Mouse (Mus musculus) midbrain, embryonic 11.5 days (tissue): ENCODE results near the gene R3hdm2. TPM values are rescaled to one million over a fixed set of nuclear protein-coding genes. Genes with fewer than 3 reads are reported as not detected.

Source experiments
- ATAC-seq: fragments of 200-750 bp; cut with Nextera tagmentation; 2 replicates; pipeline ENCODE4 v1.8.0; 2017; ENCODE audit warnings: moderate TSS enrichment, moderate library complexity; ENCODE audit not compliant: low FRiP score
- DNase-seq: peaks from one replicate; pipeline ENCODE4 v3.0.0; 2015; ENCODE audit warnings: low spot score; ENCODE audit errors: missing footprints
- H3K27ac ChIP-seq: fragments of 300-500 bp; sonication (generic); 2 replicates; pipeline ENCODE4 v1.5.1; 2014; ENCODE audit warnings: low read depth, low read length
- H3K27me3 ChIP-seq: fragments of 300-500 bp; sonication (generic); 2 replicates; pipeline ENCODE4 v1.6.1; 2014; ENCODE audit warnings: mild to moderate bottlenecking, low read length, moderate library complexity, mixed read lengths; ENCODE audit not compliant: control insufficient read depth, insufficient read depth
- H3K36me3 ChIP-seq: fragments of 300-500 bp; sonication (generic); 2 replicates; pipeline ENCODE4 v1.6.1; 2014; ENCODE audit warnings: mild to moderate bottlenecking, low read length, moderate library complexity, mixed read lengths; ENCODE audit not compliant: control insufficient read depth, insufficient read depth
- H3K4me1 ChIP-seq: fragments of 300-500 bp; sonication (generic); 2 replicates; pipeline ENCODE4 v1.6.1; 2014; ENCODE audit warnings: low read length; ENCODE audit not compliant: control insufficient read depth, insufficient read depth
- H3K4me2 ChIP-seq: fragments of 300-500 bp; sonication (generic); 2 replicates; pipeline ENCODE4 v1.6.1; 2014; ENCODE audit warnings: mild to moderate bottlenecking, moderate library complexity
- H3K4me3 ChIP-seq: fragments of 300-500 bp; sonication (generic); 2 replicates; pipeline ENCODE4 v1.5.1; 2014; ENCODE audit warnings: low read depth, low read length
- H3K9ac ChIP-seq: fragments of 300-500 bp; sonication (generic); 2 replicates; pipeline ENCODE4 v1.6.1; 2014; ENCODE audit warnings: low read length
- H3K9me3 ChIP-seq: fragments of 300-500 bp; sonication (generic); 2 replicates; pipeline ENCODE4 v1.6.1; 2016; ENCODE audit warnings: low read length; ENCODE audit not compliant: control insufficient read depth
- WGBS: fragments of 180-500 bp; shearing (Covaris S2); extraction: QIAGEN DNeasy Blood & Tissue Kit; methylation state at CpG from one replicate; pipeline ENCODE4 v1.1.7; 2014; 5-methylcytosine and 5-hydroxymethylcytosine counted together
- polyA plus RNA-seq: library from polyadenylated mRNA; unstranded; fragments of >200 nt; fragmentation: Nextera tagmentation; extraction: Ambion mirVana; gene quantifications from 2 replicates; pipeline ENCODE4 v1.2.1, GENCODE M21; 2014

R3hdm2 gene
- polyA plus RNA-seq, 1 experiment from 2014 or later: 27.7 TPM

GRCm38 (mm10) chr10:127544375-127544774 lies 164.2 kb downstream of the R3hdm2 start:
- no peak overlapping the region for H3K4me3 ChIP-seq
- H3K36me3 ChIP-seq: peaks cover 24% of the 10 kb centered on the region
- no peak for DNase-seq
- WGBS: 95% methylated on average over 20 of the region's 20 CpGs
- no peak overlapping the region for H3K4me2 ChIP-seq
- no peak overlapping the region for H3K9ac ChIP-seq
- H3K27me3 ChIP-seq: no peaks in the 10 kb centered on the region
- no peaks in the 10 kb centered on the region for H3K4me1 ChIP-seq
- no peak for ATAC-seq
- H3K9me3 ChIP-seq: no peaks in the 10 kb centered on the region
- H3K27ac ChIP-seq: no peak overlapping the region

GRCm38 (mm10) chr10:127546505-127546904 lies 166.4 kb downstream of the R3hdm2 start:
- H3K27ac ChIP-seq: no peak overlapping the region
- ATAC-seq (no peak), DNase-seq (no peak)
- H3K4me2 ChIP-seq: no peak overlapping the region
- H3K27me3 ChIP-seq: no peaks in the 10 kb centered on the region
- peaks cover 33% of the 10 kb centered on the region for H3K36me3 ChIP-seq
- no peak overlapping the region for H3K4me3 ChIP-seq
- H3K4me1 ChIP-seq: no peaks in the 10 kb centered on the region
- no peaks in the 10 kb centered on the region for H3K9me3 ChIP-seq
- H3K9ac ChIP-seq: no peak overlapping the region
- 93% methylated on average over 7 of the region's 7 CpGs for WGBS

- 93% methylated on average over 15 of the region's 15 CpGs for WGBS
- no peak for ATAC-seq
Measured at GRCm38 (mm10) chr10:127548236-127548635, 168.1 kb downstream of the R3hdm2 start.

More at GRCm38 (mm10) chr10:127548236-127548635, 168.1 kb downstream of the R3hdm2 start:
- no peak for DNase-seq
- H3K9ac ChIP-seq: no peak overlapping the region
- no peaks in the 10 kb centered on the region for H3K4me1 ChIP-seq
- no peaks in the 10 kb centered on the region for H3K27me3 ChIP-seq
- H3K27ac ChIP-seq: no peak overlapping the region
- H3K4me3 ChIP-seq: no peak overlapping the region
- peaks cover 44% of the 10 kb centered on the region for H3K36me3 ChIP-seq
- H3K9me3 ChIP-seq: no peaks in the 10 kb centered on the region
- no peak overlapping the region for H3K4me2 ChIP-seq

Other genes starting within 250 kb of the R3hdm2 start
- 8.1 and 9.4 TPM in 2 replicates for gene B4galnt1, start 215.1 kb upstream of the R3hdm2 start, polyA plus RNA-seq
- gene Slc26a10, start 199.7 kb upstream of the R3hdm2 start, polyA plus RNA-seq: 0.51 and 0.58 TPM in 2 replicates
- 25.8 and 28.2 TPM in 2 replicates for gene Arhgef25, start 190.2 kb upstream of the R3hdm2 start, polyA plus RNA-seq
- 130 and 138 TPM in 2 replicates for gene Dtx3, start 184.6 kb upstream of the R3hdm2 start, polyA plus RNA-seq
- gene Pip4k2c, start 168.7 kb upstream of the R3hdm2 start, polyA plus RNA-seq: 10.3 and 11.4 TPM in 2 replicates
- gene Kif5a, start 117.0 kb upstream of the R3hdm2 start, polyA plus RNA-seq: 26.3 and 31.1 TPM in 2 replicates
- 196 and 206 TPM in 2 replicates for gene Dctn2, start 114.0 kb upstream of the R3hdm2 start, polyA plus RNA-seq
- 12.3 and 16.3 TPM in 2 replicates for gene Mbd6, start 91.3 kb upstream of the R3hdm2 start, polyA plus RNA-seq
- gene Mars, start 68.5 kb upstream of the R3hdm2 start, polyA plus RNA-seq: 185 and 187 TPM in 2 replicates
- 1.1 and 1.4 TPM in 2 replicates for gene Arhgap9, start 58.4 kb upstream of the R3hdm2 start, polyA plus RNA-seq
- gene Gli1, start 38.4 kb upstream of the R3hdm2 start, polyA plus RNA-seq: 3.1 and 4.1 TPM in 2 replicates
- not detected in 2 replicates for gene Inhbe, start 25.9 kb upstream of the R3hdm2 start, polyA plus RNA-seq
- not detected in 2 replicates for gene Inhbc, start 9.9 kb upstream of the R3hdm2 start, polyA plus RNA-seq
- 0.10 and 0.14 TPM in 2 replicates for gene Stac3, start 121.4 kb downstream of the R3hdm2 start, polyA plus RNA-seq
- 3.6 and 5.7 TPM in 2 replicates for gene Ndufa4l2, start 134.6 kb downstream of the R3hdm2 start, polyA plus RNA-seq
- gene Shmt2, start 142.1 kb downstream of the R3hdm2 start, polyA plus RNA-seq: 68.8 and 74.8 TPM in 2 replicates
- 19.5 and 23.6 TPM in 2 replicates for gene Nxph4, start 154.2 kb downstream of the R3hdm2 start, polyA plus RNA-seq
- gene Lrp1, start 240.8 kb downstream of the R3hdm2 start, polyA plus RNA-seq: 52.2 and 58.8 TPM in 2 replicates